Mouse (Mus musculus) gastrocnemius, postnatal 36 days (tissue): Measurements from ENCODE around the gene Crebbp. TPM values are rescaled to one million over a fixed set of nuclear protein-coding genes. Genes with fewer than 3 reads are reported as not detected.
A peak's percentile ranks its signal among the peaks of the same experiment; 100 is the strongest.
"Not testable (repeated sequence)": the region's sequence is repeated elsewhere in the genome, so short reads cannot be mapped to it uniquely, and the experiment has no call there.

Source experiments
- DNase-seq, 2 experiments: peaks; one replicate each; pipeline ENCODE4 v3.0.0; 2022
- intact Hi-C: fragments of 180-260 bp; cut with DNase I; formaldehyde crosslinking; loops from one replicate; pipeline ENCODE4 v1.15.1; 2025
- total RNA-seq, 2 experiments: library from RNA; stranded (reverse); gene quantifications; 2 replicates each; pipeline ENCODE4 v1.2.3; 2021

The Crebbp gene
- total RNA-seq, 2 experiments from 2014 or later: 30.4 to 35.4 TPM

DNA sequence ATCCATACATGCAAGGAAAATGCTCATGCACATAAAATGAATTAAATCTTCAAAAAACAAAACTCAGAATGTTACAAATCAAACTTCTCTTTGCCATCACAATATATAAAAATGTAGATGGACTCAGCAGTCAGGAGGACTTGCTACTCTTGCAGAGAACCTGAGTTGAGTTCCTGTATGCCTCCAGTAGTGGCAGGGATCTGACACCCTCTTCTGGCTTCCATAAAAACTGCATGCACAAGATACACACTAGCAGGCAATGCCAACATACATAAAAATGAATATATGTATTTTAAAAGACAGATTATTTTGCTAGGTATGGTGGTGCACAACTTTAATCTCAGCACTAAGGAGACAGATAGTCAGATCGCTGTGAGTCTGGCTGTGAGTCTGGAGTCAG is 45.3 kb downstream of the Crebbp start:
- DNase-seq: no peak
- intact Hi-C loops: loop anchor here (5.0 kb wide), 1 partner anchor 41 kb away; no protein-coding TSS in a partner anchor

DNA sequence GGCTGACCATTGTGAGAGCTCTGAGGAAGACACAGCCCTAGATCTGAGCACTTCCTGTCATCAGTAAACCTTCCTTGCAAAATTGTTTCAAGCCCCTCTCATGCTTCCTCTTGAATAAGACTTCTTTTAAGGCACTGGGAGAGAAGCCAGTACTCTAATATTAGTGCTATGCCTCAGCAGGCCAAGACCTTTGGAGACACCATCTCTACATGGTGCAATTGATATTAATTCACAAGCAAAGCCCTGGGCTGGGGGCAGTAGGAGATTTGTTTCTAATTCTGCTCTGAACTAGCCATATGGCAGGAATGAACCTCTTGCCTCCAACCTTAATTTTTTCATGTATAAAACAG is 52.9 kb downstream of the Crebbp start:
- DNase-seq: no peak
- intact Hi-C loops: no loop called here

DNA sequence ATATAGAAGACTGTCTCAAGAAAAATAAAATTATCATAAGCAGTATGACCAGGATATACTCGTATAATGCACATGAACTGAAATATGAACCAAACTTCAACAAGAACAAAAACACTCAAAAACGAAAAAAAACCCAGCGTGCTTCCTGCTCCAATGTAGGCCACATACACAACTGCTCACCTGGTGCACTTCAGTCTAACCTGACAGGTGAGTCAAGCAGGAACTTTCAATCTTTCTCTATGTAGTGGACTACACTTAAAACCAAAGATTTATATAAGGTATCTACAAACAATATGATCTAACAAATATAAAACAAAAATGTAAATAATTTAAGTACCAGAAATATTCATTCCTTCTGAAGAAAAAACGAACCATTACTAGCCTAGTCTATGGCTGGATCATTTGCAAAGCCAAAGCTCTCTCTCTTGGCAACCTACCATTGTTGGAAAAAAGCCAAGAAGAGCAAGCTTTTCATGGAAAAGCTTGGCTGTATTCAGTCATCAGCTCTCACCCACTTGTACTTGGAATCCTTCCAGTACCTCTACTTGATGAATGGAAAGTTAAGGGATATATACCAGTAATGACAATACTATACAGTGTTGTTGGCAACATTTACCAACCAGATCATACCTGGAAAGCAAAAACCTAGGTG is 53.4 kb downstream of the Crebbp start:
- DNase-seq: peak in 1 of 2 experiments; percentile 7
- intact Hi-C loops: no loop called here

DNA sequence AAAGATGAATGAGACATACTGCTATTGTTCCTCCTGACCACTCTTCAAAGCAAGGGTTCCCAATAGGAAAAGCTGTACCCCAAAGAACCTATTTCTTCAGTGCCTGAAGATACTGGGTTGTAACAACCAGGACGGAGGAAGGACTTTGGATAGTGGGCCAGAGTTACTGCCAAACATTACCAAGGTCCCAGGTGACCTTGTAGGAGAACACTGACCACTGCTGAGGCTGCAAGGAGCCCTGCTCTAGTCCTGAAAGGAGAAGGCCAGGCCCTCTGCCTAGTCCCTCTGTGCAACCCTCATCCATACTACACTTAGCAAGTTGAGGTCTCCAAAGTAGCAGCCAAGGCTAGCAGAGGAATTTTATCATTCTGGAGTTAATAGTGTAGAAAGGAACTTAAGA is 60.7 kb downstream of the Crebbp start:
- intact Hi-C loops: no loop called here

DNA sequence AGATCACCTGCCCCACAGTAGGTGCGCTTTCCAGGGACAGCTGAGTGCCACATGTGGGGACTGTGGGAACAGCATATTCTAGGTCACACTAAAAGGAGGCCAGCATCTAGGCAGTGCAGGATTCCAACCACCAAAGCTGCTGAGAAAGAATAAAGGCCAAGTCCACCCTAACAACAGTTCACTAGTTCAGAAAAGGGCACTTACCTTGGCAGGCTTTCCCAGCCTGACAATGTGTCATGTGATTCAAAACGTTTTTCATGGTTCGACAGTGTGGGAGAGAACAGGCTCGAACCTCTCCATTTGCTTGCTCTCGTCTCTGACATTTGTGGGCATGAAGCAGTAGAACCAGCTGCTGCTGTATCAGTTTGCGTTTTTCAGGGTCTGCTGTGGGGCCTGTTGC is 75.3 kb downstream of the Crebbp start:
- intact Hi-C loops: loop anchor here (5.0 kb wide), 1 partner anchor 74 kb away; the partner anchor contains the start of gene Crebbp
- no peak for DNase-seq

More for the DNA sequence above, 60.7 kb downstream of the Crebbp start:
- no peak for DNase-seq

DNA sequence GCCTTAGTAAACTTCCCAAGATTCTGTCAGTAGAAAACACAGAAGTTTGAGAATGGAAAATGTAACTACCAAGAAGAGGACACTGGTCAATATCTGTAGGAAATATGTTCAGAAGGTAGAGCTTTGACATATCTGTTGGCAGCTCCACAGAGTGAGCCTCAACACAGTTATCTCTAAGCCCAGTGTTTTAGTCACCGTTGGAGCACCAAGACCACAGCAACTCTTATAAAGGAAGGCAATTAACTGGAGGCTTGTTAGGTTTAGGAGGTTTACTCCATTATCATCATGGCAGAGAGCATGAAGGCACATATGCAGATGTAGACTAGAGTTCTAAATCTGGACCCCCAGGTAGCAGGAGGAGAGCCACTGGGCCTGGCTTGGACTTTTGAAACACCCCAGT is 80.0 kb downstream of the Crebbp start:
- DNase-seq: no peak
- intact Hi-C loops: no loop called here

DNA sequence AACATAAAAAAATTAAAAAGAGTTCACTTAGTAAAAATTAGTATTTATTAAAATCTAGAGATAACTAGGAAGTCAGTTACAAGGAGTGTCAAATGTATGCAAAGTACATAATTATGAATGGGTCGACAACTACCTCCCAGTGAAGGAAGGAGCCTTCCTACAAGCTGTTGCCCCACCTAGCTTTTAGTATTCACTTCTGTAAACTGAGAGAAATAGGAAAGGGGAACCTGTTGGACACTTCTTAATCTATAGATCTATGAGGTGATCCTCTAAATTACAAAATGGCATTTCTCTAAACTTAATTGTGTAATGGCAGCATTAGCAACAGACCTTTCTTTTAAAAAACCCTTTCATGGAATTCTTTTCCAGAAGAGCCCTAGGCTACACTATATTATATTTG is 84.9 kb downstream of the Crebbp start:
- intact Hi-C loops: loop anchor here (5.0 kb wide), 2 partner anchors 38 to 42 kb away; no protein-coding TSS in a partner anchor
- DNase-seq: no peak

DNA sequence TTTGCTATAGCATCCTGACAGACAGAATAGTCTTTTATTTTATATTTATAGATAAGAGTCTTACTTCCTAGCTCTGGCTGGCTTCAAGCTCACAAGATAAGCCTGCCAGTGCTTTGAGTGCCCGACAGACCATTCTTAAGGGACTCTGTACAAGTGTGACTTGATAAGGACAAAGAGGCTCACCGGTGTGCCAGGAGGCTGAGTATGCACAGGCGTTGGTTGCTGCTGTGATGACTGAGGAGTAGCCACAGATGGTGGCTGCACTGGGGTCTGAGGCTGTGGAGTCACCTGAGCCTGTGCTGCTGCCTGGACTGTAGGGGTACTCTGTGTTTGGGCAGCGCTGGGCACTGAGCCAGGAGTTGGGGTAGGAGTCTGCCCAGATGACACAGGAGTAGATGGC is 96.7 kb downstream of the Crebbp start:
- DNase-seq: no peak
- intact Hi-C loops: loop anchor here (5.0 kb wide), 1 partner anchor 95 kb away; the partner anchor contains the start of gene Crebbp

DNA sequence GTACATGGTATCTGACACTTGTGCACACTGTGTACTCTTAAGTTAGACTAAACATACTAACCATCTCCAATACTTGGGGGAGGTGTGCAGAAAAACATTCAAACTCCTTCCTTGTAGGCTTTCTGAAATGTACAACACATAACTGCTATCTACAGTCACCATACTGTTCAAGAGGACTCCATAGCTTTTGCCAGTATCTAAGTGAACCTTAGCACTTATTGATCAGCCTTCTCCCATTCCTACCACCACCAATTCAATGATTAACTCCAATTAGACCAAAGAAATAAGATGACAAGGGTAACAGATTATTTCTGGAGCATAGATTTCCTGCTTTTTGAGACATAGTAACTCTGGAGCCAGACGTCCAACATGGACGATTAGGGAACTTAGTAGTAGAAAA is 113.4 kb downstream of the Crebbp start:
- intact Hi-C loops: no loop called here
- DNase-seq: no peak

DNA sequence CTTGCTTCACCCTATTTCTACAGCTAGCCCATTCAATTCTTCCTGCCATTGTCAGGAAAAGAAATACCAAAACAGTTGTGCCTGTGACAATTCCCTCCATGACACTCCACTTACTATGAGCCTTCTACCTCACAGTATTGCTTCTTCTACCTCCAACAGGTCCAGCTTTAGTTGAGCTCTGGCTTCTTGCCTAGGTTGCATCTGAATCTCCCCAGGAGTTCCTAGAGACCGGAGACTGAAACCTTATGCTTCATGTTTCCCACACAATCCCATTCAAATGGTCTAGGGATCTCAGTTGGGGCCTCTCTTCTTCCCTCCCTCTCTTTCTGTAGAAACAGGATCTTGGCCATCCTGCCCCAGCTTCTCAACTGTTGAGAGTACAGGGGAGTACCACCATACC is 116.3 kb downstream of the Crebbp start:
- no peak for DNase-seq
- intact Hi-C loops: no loop called here

DNA sequence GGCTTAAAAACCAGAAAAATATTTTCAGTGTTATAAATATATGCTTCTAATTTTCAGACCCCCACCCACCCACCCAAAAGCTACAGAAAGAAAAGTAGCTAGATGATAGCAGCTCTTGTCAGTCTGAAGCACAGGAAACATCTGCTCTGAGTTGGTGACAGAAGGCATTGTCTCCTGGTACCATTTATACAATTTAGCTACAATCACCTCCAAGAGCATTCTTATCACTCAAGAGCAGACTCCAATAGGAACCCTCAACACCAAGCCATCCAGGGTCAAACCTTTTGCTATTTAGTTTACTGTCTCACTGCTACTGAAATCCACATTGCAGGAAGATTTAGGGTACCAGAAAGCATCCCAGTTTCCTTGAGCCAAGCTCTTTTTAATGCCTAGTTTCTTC is 116.9 kb downstream of the Crebbp start:
- intact Hi-C loops: no loop called here
- DNase-seq: no peak

DNA sequence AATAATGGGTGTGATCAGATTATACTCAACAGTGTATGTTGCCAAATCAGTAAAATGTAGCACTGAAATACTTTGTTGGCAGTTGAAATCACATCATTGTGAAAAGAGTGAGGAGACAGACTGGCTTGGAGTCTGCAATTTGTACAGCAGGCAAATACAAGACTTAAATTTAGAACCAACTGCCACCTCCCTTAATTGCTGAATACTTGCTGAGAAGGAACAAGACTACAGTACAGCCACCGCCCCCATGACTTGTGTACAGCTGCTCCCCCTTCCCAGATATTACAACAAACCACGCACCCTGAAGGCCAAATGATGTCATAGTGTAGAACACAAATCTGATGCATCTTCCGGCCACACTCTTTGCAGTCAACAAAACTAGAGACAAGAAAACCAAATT is 117.7 kb downstream of the Crebbp start:
- intact Hi-C loops: no loop called here
- DNase-seq: no peak

DNA sequence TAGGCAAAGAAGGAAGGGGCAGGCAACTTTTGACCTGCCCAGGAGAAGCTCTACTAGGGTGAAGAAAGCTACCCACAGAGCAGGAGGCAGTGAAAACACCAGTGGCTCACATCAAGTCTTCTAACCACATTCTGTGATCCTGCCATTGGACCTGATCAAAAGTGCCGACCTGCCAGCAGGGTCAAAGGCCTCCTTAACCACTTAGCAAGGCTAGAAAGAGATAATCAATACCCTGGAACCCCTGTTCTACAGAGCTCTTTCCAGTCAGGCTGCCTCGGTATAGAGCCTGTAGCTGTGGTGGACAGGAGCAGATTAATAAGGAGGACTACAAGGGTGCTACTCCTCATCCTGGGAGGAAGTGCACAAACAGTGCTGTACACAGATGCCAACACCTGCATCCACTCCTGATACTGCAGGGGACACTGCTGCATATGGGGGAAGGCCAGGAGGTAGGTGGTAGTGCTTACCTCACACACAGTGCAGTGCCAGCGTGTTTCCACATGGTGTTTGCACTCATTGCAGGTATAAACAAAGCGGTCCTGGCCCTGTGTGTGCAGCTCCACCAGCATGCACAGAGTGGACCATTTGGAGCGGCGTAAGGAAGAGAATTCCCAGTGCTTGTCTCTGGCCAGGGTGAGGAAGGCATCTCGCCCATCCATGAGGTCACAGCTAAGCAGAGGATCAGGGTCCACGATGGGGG is 126.4 kb downstream of the Crebbp start:
- no peak for DNase-seq
- intact Hi-C loops: loop anchor here (5.0 kb wide), 1 partner anchor 40 kb away; no protein-coding TSS in a partner anchor

DNA sequence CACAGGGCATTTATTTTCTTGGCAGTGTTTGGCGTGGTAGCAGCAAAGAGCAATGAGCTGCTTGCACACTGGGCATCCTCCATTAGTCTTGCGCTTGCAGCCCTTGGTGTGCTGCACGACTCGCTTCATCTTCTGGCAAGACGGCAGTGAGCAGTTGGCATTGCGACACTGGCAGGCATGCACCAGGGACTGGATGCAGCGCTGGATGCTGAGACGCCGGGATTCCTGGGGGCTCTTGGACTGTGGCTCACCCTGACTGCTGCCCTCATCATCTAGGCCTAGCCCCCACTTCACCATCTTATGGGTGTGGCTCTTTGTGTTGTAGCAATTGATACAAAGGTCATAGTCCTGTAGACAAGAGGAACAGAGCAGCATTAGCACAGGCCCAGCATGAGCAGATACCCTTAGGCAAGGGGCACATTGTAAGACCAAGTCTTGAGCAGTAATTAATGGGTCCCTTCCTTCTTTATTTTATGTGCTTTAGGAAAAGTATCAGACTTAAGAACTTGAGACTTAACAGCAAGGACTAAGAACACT is 127.9 kb downstream of the Crebbp start:
- DNase-seq: no peak
- intact Hi-C loops: loop anchor here (5.0 kb wide), 1 partner anchor 41 kb away; no protein-coding TSS in a partner anchor

DNA sequence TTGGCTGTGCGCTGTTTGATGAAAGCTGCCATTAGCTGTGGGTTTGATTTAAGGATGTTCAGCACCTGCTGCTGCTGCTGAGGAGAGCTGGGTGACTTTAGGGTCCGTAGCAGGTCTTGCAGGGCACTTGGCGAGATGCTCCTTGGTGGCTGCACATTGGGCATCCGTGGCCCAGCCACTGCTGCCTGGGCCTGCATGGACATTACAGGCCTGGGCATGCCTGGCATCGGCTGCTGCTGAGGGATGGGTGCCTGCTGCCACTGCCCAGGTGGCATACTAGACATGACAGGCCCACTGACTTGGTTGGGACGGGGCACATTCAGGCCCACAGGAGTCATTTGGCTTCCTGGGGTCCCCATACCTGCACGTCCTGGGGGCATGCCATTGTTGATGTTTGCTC is 128.7 kb downstream of the Crebbp start:
- DNase-seq: no peak
- intact Hi-C loops: loop anchor here (5.0 kb wide), 1 partner anchor 42 kb away; no protein-coding TSS in a partner anchor

DNA sequence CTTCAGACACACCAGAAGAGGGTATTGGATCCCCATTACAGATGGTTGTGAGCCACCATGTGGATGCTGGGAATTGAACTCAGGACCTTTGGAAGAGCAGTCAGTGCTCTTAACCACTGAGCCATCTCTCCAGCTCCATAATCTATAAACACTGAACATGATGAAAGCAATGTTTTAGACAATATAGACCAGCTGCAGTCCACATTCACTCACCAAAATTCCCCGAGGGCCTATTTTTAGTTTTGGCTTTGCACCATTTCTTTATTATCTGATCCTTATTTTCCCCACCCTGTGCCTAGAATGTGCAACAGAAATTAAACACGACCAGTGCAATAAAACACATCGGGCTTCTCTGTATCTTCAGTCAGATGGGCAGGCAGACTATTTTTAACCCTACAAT is 133.4 kb downstream of the Crebbp start:
- DNase-seq, intact Hi-C loops: not testable (repeated sequence)

DNA sequence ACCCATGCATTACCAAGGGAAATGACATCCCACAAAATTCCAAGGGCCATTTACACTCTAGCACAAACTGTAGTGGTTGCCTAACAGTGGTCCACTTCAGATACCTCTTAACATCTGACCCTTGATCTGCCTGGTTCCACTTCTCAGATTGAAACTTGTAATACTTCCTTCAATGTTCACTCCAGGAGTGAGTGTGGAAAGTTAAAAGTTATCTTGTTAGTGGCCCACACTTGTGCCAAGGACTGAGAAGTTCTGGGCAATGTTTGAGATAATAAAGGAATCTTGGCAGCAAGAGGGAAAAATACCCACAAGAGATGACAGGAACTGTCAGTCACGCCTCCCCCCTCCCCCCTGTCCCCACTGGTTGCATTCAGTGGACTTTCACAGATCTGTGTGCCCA is 134.1 kb downstream of the Crebbp start:
- intact Hi-C loops: loop anchor here (5.0 kb wide), 1 partner anchor 133 kb away; the partner anchor contains the start of gene Crebbp
- DNase-seq: no peak

DNA sequence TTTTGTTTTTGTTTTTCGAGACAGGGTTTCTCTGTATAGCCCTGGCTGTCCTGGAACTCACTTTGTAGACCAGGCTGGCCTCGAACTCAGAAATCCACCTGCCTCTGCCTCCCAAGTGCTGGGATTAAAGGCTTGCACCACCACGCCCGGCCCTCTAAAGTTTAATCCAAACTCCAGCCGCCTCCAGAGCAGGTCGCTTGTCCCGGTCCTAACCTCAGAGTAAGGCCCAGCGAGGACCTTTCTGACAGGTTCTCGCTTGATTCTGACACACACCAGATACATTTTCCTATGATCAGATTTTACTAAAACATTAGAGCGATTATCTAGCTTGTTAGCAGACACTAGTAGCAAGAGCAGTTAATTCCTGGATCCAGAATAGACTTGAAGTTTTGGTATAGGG is 135.5 kb downstream of the Crebbp start:
- intact Hi-C loops: loop anchor here (5.0 kb wide), 1 partner anchor 134 kb away; the partner anchor contains the start of gene Crebbp
- not testable (repeated sequence) for DNase-seq

DNA sequence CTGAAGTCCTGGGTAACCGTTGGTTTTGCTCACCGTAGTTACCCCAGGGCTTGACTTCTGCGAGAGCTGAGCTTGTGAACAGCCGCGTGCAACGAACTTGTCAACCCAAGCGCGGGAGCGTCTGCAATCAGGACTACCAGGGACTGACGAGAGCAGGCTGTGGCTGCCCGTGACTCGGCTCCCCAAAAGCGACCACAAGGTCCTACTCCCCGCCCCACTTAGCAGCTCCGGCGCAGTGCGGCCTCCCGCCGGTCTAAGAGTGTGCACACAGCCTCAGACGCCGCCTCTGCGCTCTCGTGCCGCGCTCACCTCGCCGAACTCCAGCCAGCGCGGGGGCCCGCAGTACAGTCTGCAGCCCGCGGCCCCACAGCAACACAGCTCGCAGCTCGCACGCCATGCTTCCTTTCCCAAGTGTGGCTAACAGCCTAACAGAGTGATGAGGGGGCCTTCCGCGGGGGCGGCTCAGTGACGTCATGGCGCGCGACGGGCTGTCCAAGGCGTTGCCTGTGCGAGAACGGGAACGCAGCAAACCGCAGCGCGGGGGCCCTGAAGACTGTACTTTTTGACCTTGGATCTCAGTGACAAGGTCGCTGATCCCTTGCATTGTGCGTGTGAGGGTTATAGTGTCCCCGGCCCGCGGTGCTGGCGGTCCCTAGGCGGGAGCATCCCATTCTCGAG is 136.3 kb downstream of the Crebbp start, which contains the start of gene Trap1:
Gene Trap1, minus strand, starts transcription at position 444 of the 678 bp plus-strand sequence.
- intact Hi-C loops: loop anchor here (5.0 kb wide), 1 partner anchor 135 kb away; the partner anchor contains the start of gene Crebbp
- DNase-seq: peak; percentile 89 to 95

DNA sequence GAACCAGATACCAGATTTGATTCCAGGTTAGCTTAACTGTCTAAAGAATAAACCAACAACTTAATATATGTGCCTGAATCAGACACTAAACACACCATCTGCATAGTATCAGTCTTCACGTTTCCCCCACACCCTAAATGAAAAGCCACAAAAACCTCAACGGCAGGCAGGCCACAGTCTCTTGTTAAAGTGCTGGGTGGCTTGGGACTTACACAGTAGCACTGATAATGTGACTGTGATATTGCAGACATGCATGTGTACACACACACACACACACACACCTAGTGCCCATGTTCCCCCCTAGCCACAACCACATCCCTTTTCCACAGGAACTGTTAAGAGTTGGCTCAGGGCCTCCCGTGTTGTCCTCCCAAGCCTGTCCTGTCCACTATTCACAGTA is 139.0 kb downstream of the Crebbp start:
- intact Hi-C loops: loop anchor here (5.0 kb wide), 1 partner anchor 137 kb away; the partner anchor contains the start of gene Crebbp
- DNase-seq: no peak

DNA sequence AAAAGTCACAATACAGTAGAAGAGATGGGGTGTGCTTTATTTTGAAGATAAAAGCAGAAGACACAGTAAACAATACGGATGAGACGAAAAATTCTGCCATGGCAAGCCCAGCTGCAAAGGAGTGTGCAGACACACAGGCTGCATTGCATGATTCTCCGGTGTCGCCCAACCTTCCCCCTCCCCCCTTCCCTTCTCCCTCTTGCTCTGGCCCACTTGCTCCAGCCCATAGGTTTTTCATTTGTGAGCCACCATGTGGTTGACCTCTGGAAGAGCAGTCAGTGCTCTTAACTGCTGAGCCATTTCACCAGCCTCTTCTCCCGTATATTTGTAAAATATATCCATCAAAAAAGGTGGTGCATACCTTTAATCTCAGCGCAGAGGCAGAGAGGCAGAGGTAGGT is 139.5 kb downstream of the Crebbp start:
- intact Hi-C loops: no loop called here
- no peak for DNase-seq
